Mouse (Mus musculus) forebrain, postnatal 0 days (tissue): ENCODE measurements around the gene Art5. TPM values are rescaled to one million over a fixed set of nuclear protein-coding genes. Genes with fewer than 3 reads are reported as not detected.

Source experiments
- ATAC-seq: fragments of 200-750 bp; cut with Nextera tagmentation; 2 replicates; pipeline ENCODE4 v1.8.0; 2017; ENCODE audit warnings: mild to moderate bottlenecking, moderate library complexity
- DNase-seq: peaks from one replicate; pipeline ENCODE4 v3.0.0-alpha.2; 2015
- H3K27ac ChIP-seq: fragments of 300-500 bp; sonication (generic); 2 replicates; pipeline ENCODE4 v1.5.1; 2014; ENCODE audit warnings: low read depth, mild to moderate bottlenecking, antibody characterized with exemption, low read length, moderate library complexity, mixed read lengths
- H3K27me3 ChIP-seq: fragments of 300-500 bp; sonication (generic); 2 replicates; pipeline ENCODE4 v1.6.1; 2014; ENCODE audit warnings: mild to moderate bottlenecking, low read length, mixed read lengths; ENCODE audit not compliant: insufficient read depth
- H3K36me3 ChIP-seq: fragments of 300-500 bp; sonication (generic); 2 replicates; pipeline ENCODE4 v1.6.1; 2014; ENCODE audit warnings: mild to moderate bottlenecking, moderate library complexity; ENCODE audit not compliant: insufficient read depth
- H3K4me1 ChIP-seq: fragments of 300-500 bp; sonication (generic); 2 replicates; pipeline ENCODE4 v1.6.1; 2014; ENCODE audit warnings: antibody characterized with exemption; ENCODE audit not compliant: insufficient read depth
- H3K4me2 ChIP-seq: fragments of 300-500 bp; sonication (generic); 2 replicates; pipeline ENCODE4 v1.6.1; 2014; ENCODE audit warnings: low read depth, mild to moderate bottlenecking, moderate library complexity
- H3K4me3 ChIP-seq: fragments of 300-500 bp; sonication (generic); 2 replicates; pipeline ENCODE4 v1.5.1; 2014; ENCODE audit warnings: low read depth, low read length, mixed read lengths
- H3K9ac ChIP-seq: fragments of 300-500 bp; sonication (generic); 2 replicates; pipeline ENCODE4 v1.6.1; 2014; ENCODE audit warnings: mild to moderate bottlenecking
- H3K9me3 ChIP-seq: fragments of 300-500 bp; sonication (generic); 2 replicates; pipeline ENCODE4 v1.6.1; 2016; ENCODE audit warnings: low read length
- CTCF ChIP-seq: sonication (generic); IDR thresholded peaks from 2 replicates; pipeline ENCODE4 v1.5.1; 2016; ENCODE audit warnings: antibody characterized with exemption, control low read depth, low read depth
- WGBS: fragments of 180-500 bp; shearing (Covaris S2); extraction: QIAGEN DNeasy Blood & Tissue Kit; methylation state at CpG from one replicate; pipeline ENCODE4 v1.1.7; 2014; 5-methylcytosine and 5-hydroxymethylcytosine counted together
- polyA plus RNA-seq: library from polyadenylated mRNA; unstranded; fragments of >200 nt; fragmentation: Nextera tagmentation; extraction: Ambion mirVana; gene quantifications from 2 replicates; pipeline ENCODE4 v1.2.1, GENCODE M21; 2015
- total RNA-seq: library from RNA; depleted of rRNA; stranded (reverse); fragments of >200 nt; gene quantifications from 2 replicates; pipeline ENCODE4 v1.2.3, GENCODE M21; 2014; rRNA removed

Art5 gene
- total RNA-seq (0.23 and 0.29 TPM in 2 replicates), polyA plus RNA-seq (0.22 and 0.50 TPM in 2 replicates)

- Histone ChIP-seq H3K4me3 (no peak within 1 kb of the TSS), H3K4me2 (no peak within 1 kb of the TSS), H3K27me3 (no peaks in the 10 kb centered on the region), H3K36me3 (no peaks in the 10 kb centered on the region), H3K27ac (no peak within 1 kb of the TSS), H3K4me1 (no peaks in the 10 kb centered on the region), H3K9me3 (no peaks in the 10 kb centered on the region), H3K9ac (no peak within 1 kb of the TSS)
- 79% methylated on average over 7 of the region's 7 CpGs for WGBS
- ATAC-seq (no peak), DNase-seq (no peak)
- no peak for TF ChIP-seq CTCF
Observed at GRCm38 (mm10) chr7:102109171-102109570, at the start of gene Art5. TSS of gene Art5 (minus strand) at chr7:102109489.

- no peak overlapping the region for H3K27ac ChIP-seq
- WGBS, result 93% methylated on average over 5 of the region's 5 CpGs
- no peaks in the 10 kb centered on the region for H3K27me3 ChIP-seq
- no peak overlapping the region for H3K9ac ChIP-seq
- no peaks in the 10 kb centered on the region for H3K4me1 ChIP-seq
- no peak for TF ChIP-seq CTCF
- no peak overlapping the region for H3K4me3 ChIP-seq
- H3K36me3 ChIP-seq, result peaks cover 37% of the 10 kb centered on the region
- H3K4me2 ChIP-seq, result no peak overlapping the region
- H3K9me3 ChIP-seq, result no peaks in the 10 kb centered on the region
- ATAC-seq (no peak), DNase-seq (no peak)
Observed at GRCm38 (mm10) chr7:102153691-102154090, 44.4 kb upstream of the Art5 start.

GRCm38 (mm10) chr7:102137898-102138297, 28.6 kb upstream of the Art5 start:
- Histone ChIP-seq H3K9ac (no peak overlapping the region), H3K4me1 (no peaks in the 10 kb centered on the region), H3K4me2 (no peak overlapping the region), H3K27ac (no peak overlapping the region), H3K27me3 (no peaks in the 10 kb centered on the region), H3K36me3 (peaks cover 47% of the 10 kb centered on the region), H3K9me3 (no peaks in the 10 kb centered on the region), H3K4me3 (no peak overlapping the region)
- ATAC-seq (no peak), DNase-seq (no peak)
- no peak for TF ChIP-seq CTCF
- 97% methylated on average over 5 of the region's 5 CpGs for WGBS

- DNase-seq, result peak; percentile 33
- peak; percentile 53; the same call in 1 of the 2 replicates for ATAC-seq
- 83% methylated on average over 1 of the region's 1 CpGs for WGBS
- Histone ChIP-seq H3K27me3 (no peaks in the 10 kb centered on the region), H3K9ac (no peak overlapping the region), H3K4me3 (no peak overlapping the region), H3K4me1 (no peaks in the 10 kb centered on the region), H3K4me2 (no peak overlapping the region), H3K27ac (no peak overlapping the region), H3K9me3 (no peaks in the 10 kb centered on the region), H3K36me3 (peaks cover 51% of the 10 kb centered on the region)
- TF ChIP-seq CTCF, result peak; percentile 53
Observed at GRCm38 (mm10) chr7:102137464-102137863, 28.2 kb upstream of the Art5 start.

GRCm38 (mm10) chr7:102132395-102132794, 23.1 kb upstream of the Art5 start:
- ATAC-seq, result no peak
- H3K36me3 ChIP-seq, result peaks cover 60% of the 10 kb centered on the region

GRCm38 (mm10) chr7:102120326-102120725, 11.0 kb upstream of the Art5 start:
- Histone ChIP-seq H3K9me3 (no peaks in the 10 kb centered on the region), H3K27ac (no peak overlapping the region), H3K4me3 (no peak overlapping the region), H3K4me2 (no peak overlapping the region), H3K36me3 (peaks cover 70% of the 10 kb centered on the region), H3K9ac (no peak overlapping the region), H3K4me1 (no peaks in the 10 kb centered on the region), H3K27me3 (no peaks in the 10 kb centered on the region)
- WGBS, result 92% methylated on average over 10 of the region's 10 CpGs
- DNase-seq (no peak), ATAC-seq (no peak)
- no peak for TF ChIP-seq CTCF

More at GRCm38 (mm10) chr7:102132395-102132794, 23.1 kb upstream of the Art5 start:
- no peaks in the 10 kb centered on the region for H3K4me1 ChIP-seq
- no peak overlapping the region for H3K27ac ChIP-seq
- TF ChIP-seq CTCF, result no peak
- 94% methylated on average over 4 of the region's 4 CpGs for WGBS
- H3K4me2 ChIP-seq, result no peak overlapping the region
- no peak overlapping the region for H3K9ac ChIP-seq
- no peaks in the 10 kb centered on the region for H3K27me3 ChIP-seq
- no peak overlapping the region for H3K4me3 ChIP-seq
- DNase-seq, result no peak
- H3K9me3 ChIP-seq, result no peaks in the 10 kb centered on the region

GRCm38 (mm10) chr7:102117382-102117781, 8.1 kb upstream of the Art5 start:
- DNase-seq (no peak), ATAC-seq (no peak)
- no peak overlapping the region for H3K4me3 ChIP-seq
- H3K36me3 ChIP-seq, result peaks cover 40% of the 10 kb centered on the region
- no peak overlapping the region for H3K9ac ChIP-seq
- H3K27ac ChIP-seq, result no peak overlapping the region
- no peaks in the 10 kb centered on the region for H3K27me3 ChIP-seq
- TF ChIP-seq CTCF, result no peak
- H3K4me1 ChIP-seq, result no peaks in the 10 kb centered on the region
- no peaks in the 10 kb centered on the region for H3K9me3 ChIP-seq
- H3K4me2 ChIP-seq, result no peak overlapping the region
- WGBS, result 74% methylated on average over 6 of the region's 6 CpGs
